Mouse (Mus musculus) limb, embryonic 13.5 days (tissue): ENCODE measurements around the gene Xaf1. TPM values are rescaled to one million over a fixed set of nuclear protein-coding genes. Genes with fewer than 3 reads are reported as not detected.

Experiments
- ATAC-seq: fragments of 200-750 bp; cut with Nextera tagmentation; 2 replicates; pipeline ENCODE4 v1.8.0; 2017; ENCODE audit warnings: low read depth, moderate number of reproducible peaks, moderate TSS enrichment; ENCODE audit not compliant: low FRiP score
- H3K27ac ChIP-seq: fragments of 300-500 bp; sonication (generic); 2 replicates; pipeline ENCODE4 v1.5.1; 2015; ENCODE audit warnings: inconsistent platforms, mild to moderate bottlenecking, moderate library complexity
- H3K27me3 ChIP-seq: fragments of 300-500 bp; sonication (generic); 2 replicates; pipeline ENCODE4 v1.6.1; 2015; ENCODE audit warnings: mild to moderate bottlenecking, inconsistent platforms
- H3K36me3 ChIP-seq: fragments of 300-500 bp; sonication (generic); 2 replicates; pipeline ENCODE4 v1.6.1; 2015; ENCODE audit warnings: inconsistent platforms, mild to moderate bottlenecking, moderate library complexity
- H3K4me1 ChIP-seq: fragments of 300-500 bp; sonication (generic); 2 replicates; pipeline ENCODE4 v1.6.1; 2015; ENCODE audit warnings: inconsistent platforms
- H3K4me2 ChIP-seq: fragments of 300-500 bp; sonication (generic); replicated peaks from 2 replicates; pipeline ENCODE4 v1.6.1; 2015; ENCODE audit warnings: inconsistent platforms, mild to moderate bottlenecking, moderate library complexity
- H3K4me3 ChIP-seq: fragments of 300-500 bp; sonication (generic); 2 replicates; pipeline ENCODE4 v1.5.1; 2015; ENCODE audit warnings: moderate library complexity, mild to moderate bottlenecking, inconsistent platforms
- H3K9ac ChIP-seq: fragments of 300-500 bp; sonication (generic); 2 replicates; pipeline ENCODE4 v1.6.1; 2015; ENCODE audit warnings: mild to moderate bottlenecking, inconsistent platforms
- H3K9me3 ChIP-seq: fragments of 300-500 bp; sonication (generic); 2 replicates; pipeline ENCODE4 v1.6.1; 2016; ENCODE audit warnings: inconsistent platforms
- WGBS: fragments of 180-500 bp; shearing (Covaris S2); methylation state at CpG from one replicate; pipeline ENCODE4 v1.1.7; 2015; 5-methylcytosine and 5-hydroxymethylcytosine counted together
- polyA plus RNA-seq: library from polyadenylated mRNA; unstranded; fragments of >200 nt; fragmentation: Nextera tagmentation; extraction: Ambion mirVana; gene quantifications from 2 replicates; pipeline ENCODE4 v1.2.1, GENCODE M21; 2015

The Xaf1 gene
- 2.4 and 2.5 TPM in 2 replicates for polyA plus RNA-seq

DNA sequence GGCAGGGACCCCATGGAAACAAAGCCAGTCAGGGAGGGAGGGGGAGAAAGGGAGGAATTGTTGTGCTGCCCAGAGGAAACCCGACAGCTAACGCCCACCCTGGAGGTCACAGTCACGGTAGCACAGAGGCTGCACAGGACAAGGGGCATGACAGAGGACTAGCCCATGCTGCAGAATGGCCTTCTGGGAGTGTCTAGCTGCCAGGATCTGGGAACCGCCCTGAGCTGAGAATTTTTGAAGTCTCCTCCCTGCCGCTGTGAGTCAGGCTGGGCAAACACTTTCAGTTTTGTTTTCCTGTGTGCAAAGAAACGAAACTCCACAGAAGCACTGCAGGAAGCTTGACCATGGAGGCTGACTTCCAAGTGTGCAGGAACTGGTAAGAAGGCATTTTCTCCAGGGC lies at the start of gene Xaf1:
Gene Xaf1, plus strand, starts transcription at position 296 of the 400 bp plus-strand sequence.
- H3K36me3 ChIP-seq: no peaks in the 10 kb centered on the region
- H3K4me2 ChIP-seq: no peak within 1 kb of the TSS
- no peaks in the 10 kb centered on the region for H3K4me1 ChIP-seq
- no peak within 1 kb of the TSS for H3K4me3 ChIP-seq
- 32% methylated on average over 6 of the region's 6 CpGs for WGBS
- H3K9ac ChIP-seq: no peak within 1 kb of the TSS
- no peaks in the 10 kb centered on the region for H3K9me3 ChIP-seq
- no peak within 1 kb of the TSS for H3K27ac ChIP-seq
- H3K27me3 ChIP-seq: no peaks in the 10 kb centered on the region
- no peak for ATAC-seq

DNA sequence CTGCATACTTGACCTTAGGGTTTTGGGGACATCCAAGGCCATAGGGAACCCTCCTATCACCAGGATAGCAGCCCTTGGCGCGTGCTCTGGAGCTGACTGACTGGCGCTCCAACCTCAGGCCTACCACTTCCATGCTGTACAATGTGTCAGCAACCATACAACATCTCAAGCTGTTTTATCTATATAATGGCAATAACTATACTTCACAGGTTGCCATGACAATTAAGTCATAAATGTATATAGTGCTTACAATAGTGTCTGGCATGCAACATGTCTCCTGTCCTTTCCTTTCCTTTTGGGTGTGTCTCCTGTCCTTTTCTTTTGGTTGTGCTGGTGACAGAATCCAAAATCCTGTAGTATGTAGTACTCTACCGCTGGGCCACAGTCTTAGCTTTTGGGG lies 45.8 kb upstream of the Xaf1 start:
- 0 out of 2 replicates have a peak, but pooled peaks cover under 1% of the 10 kb centered on the region for H3K27me3 ChIP-seq
- 89% methylated on average over 4 of the region's 4 CpGs for WGBS
- H3K9me3 ChIP-seq: no peaks in the 10 kb centered on the region

DNA sequence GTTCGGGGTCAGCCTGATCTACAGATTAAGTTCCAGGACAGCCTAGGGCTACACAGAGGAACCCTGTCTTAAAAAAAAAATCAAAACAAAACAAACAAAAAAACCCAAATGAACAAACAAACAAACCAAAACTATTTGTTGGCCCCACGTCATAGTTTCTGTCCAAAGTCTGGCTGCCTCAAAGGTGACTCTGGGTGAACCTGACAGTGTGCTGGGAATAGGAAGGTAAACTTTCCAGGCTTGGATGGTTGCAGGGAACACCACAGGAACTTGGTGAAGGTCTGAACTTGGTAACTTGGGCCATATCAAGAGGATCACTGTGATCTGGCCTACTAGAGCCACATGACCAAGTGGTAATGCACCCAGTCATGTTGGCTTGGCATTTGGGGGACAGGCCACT lies 45.0 kb upstream of the Xaf1 start:
- no peaks in the 10 kb centered on the region for H3K36me3 ChIP-seq
- no peaks in the 10 kb centered on the region for H3K4me1 ChIP-seq
- no peaks in the 10 kb centered on the region for H3K27me3 ChIP-seq
- H3K4me3 ChIP-seq: no peak overlapping the region
- H3K9me3 ChIP-seq: no peaks in the 10 kb centered on the region
- H3K9ac ChIP-seq: no peak overlapping the region
- no peak overlapping the region for H3K4me2 ChIP-seq
- H3K27ac ChIP-seq: no peak overlapping the region
- ATAC-seq: no peak
- 80% methylated on average over 2 of the region's 2 CpGs for WGBS

More for the DNA sequence above, 45.8 kb upstream of the Xaf1 start:
- Histone ChIP-seq H3K4me1 (no peaks in the 10 kb centered on the region), H3K9ac (no peak overlapping the region), H3K4me2 (no peak overlapping the region), H3K4me3 (no peak overlapping the region), H3K27ac (no peak overlapping the region), H3K36me3 (no peaks in the 10 kb centered on the region)
- ATAC-seq: no peak

DNA sequence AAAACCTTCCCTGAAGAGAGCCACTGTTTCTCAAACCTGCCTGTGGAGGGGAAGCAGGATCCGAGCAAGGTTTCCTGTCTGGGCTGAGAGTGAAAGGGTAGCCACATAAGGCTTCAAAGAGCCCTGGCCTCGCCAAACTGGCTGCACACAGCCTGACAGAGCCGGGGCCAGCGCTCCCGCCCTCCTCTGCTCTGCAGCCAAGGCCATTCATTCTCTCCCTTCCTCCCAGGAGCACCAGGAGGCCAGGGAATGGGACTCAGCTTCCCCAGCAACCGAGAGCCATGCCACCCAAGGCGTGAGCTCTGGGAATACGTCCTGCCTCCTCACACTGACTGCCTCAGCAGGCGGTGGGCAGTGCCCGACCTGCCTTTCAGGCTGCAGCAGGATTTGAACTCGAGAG lies 35.9 kb upstream of the Xaf1 start:
- no peak for ATAC-seq
- H3K4me2 ChIP-seq: peak overlapping the region; percentile 85; the same call in 1 of the 2 replicates
- H3K27me3 ChIP-seq: peaks cover 62% of the 10 kb centered on the region
- H3K27ac ChIP-seq: no peak overlapping the region
- no peaks in the 10 kb centered on the region for H3K36me3 ChIP-seq
- H3K9me3 ChIP-seq: no peaks in the 10 kb centered on the region
- peaks cover 15% of the 10 kb centered on the region for H3K4me1 ChIP-seq
- H3K9ac ChIP-seq: no peak overlapping the region
- 8% methylated on average over 11 of the region's 11 CpGs for WGBS
- H3K4me3 ChIP-seq: peak overlapping the region; percentile 44

DNA sequence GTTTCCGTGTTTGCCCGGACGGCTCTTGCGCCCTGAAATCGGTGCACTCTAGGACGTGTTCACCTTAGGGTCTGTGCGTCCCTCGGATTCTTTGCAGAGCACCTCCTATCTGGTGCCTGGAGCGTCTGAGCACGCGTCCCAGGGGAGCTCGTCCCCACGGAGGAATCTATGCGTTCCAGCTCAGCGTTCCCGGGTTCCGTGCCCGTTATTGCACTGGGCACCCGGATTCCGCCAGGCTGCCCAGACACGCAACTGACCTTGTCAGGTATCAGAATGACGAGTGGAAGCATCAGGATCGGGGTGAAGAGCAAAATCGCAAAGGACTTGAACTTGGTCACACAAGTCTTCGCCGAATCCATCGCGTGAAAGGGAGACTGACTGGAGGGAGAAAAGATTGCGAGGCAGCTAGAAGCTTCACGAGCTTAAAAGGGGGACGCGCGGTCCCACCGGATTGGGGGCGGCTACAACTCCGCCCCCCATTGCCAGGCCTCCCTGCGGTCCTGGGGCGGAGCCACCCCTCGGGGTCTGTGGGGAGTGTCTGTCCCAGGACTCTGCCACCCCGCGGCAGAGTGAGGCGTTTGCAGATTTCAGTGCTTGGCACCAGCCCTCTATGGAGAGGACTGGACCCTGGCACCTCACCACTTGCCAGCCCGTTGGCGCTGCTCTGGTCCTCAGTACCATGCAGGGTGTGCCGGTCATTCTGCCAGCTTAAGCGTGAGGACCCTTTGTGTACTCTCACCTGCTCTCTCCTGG lies 35.0 kb upstream of the Xaf1 start:
- Histone ChIP-seq H3K27me3 (peaks cover 67% of the 10 kb centered on the region), H3K4me1 (peaks cover 15% of the 10 kb centered on the region), H3K27ac (no peak overlapping the region), H3K4me3 (peak overlapping the region; percentile 44), H3K9me3 (no peaks in the 10 kb centered on the region), H3K4me2 (peak overlapping the region; percentile 85), H3K9ac (peak overlapping the region; percentile 62), H3K36me3 (no peaks in the 10 kb centered on the region)
- WGBS: under 1% methylated on average over 46 of the region's 46 CpGs
- ATAC-seq: peak; percentile 61; the same call in 1 of the 2 replicates

DNA sequence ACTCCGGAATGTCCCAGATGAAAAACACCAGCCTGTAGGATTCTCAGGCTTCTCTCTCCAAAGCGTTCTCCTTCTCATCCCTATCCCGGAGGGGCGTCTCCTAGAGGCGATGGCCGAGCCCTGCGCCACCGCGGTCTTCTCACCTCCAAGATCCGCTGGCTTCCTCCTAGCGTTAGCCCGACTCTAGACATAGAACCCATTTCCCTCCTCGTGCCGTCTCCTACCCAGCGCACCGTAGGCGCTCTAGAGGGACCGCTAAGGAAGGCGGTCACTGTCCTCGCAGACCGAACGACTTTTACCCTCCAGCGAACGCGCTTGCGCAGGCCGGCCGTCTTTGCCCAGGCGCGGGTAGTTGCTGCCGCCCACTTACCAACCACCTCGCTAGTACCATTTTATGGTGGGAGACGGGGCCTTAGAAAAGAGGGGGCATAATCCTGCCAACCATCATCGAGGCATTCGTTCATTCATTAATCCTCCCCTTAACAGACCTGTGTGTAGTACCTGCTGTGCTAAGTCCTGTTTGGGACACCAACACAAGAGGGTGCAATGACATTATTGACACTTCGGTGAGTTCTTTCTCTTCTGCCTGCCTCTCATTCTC lies 34.4 kb upstream of the Xaf1 start, which contains the start of gene Slc13a5:
Gene Slc13a5, minus strand, starts transcription at position 263 of the 601 bp plus-strand sequence.
- Histone ChIP-seq H3K36me3 (no peaks in the 10 kb centered on the region), H3K4me1 (peaks cover 15% of the 10 kb centered on the region), H3K9me3 (no peaks in the 10 kb centered on the region), H3K27me3 (peaks cover 67% of the 10 kb centered on the region), H3K4me2 (peak within 1 kb of the TSS; percentile 85), H3K4me3 (peak within 1 kb of the TSS; percentile 44), H3K27ac (no peak within 1 kb of the TSS), H3K9ac (peak within 1 kb of the TSS; percentile 62)
- ATAC-seq: peak; percentile 54
- WGBS: 3% methylated on average over 36 of the region's 36 CpGs

DNA sequence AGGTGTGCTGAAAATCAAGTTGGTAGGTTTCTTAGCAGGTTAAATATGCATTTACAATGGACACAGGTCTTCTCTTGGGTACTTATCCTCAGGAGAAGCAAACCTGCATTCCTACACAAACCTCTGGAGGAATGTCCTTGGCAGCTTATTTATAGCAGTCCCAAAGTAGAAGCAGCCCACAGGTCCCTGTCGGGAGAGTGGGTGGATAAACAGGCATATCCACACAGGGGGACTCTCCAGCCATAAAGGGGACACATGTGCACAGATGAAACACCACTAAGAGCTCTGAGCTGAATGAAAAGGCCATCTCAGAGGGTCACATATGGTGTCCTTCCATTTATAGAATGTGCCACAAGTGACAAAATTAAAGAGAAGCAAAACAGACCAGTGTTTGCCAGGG lies 29.7 kb upstream of the Xaf1 start:
- Histone ChIP-seq H3K27ac (no peak overlapping the region), H3K9me3 (no peaks in the 10 kb centered on the region), H3K4me3 (no peak overlapping the region), H3K36me3 (no peaks in the 10 kb centered on the region), H3K9ac (no peak overlapping the region), H3K4me2 (no peak overlapping the region), H3K27me3 (peaks cover 28% of the 10 kb centered on the region), H3K4me1 (peaks cover 6% of the 10 kb centered on the region)
- no peak for ATAC-seq
- 46% methylated on average over 1 of the region's 1 CpGs for WGBS

DNA sequence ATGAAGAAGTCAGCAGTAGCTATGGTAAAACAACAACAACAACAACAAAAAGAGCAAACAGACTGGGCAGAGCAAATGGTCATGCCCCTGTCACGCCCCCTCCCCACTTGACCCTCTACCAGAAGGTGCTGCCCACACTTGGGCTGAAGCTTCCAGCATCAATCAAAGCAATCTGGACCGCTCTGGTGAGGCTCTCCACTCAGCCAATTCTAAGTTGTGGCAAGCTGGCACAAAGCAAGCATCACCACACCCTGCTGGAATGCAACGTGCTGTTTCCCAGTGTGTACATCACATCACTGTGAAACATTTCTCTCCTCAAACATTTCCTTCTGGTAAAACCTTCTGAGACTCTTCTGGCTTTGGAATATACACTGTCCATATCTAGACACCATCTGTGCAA lies 28.1 kb upstream of the Xaf1 start:
- Histone ChIP-seq H3K4me3 (no peak overlapping the region), H3K9me3 (no peaks in the 10 kb centered on the region), H3K27ac (no peak overlapping the region), H3K36me3 (no peaks in the 10 kb centered on the region), H3K27me3 (peaks cover 13% of the 10 kb centered on the region), H3K9ac (no peak overlapping the region), H3K4me2 (no peak overlapping the region), H3K4me1 (no peaks in the 10 kb centered on the region)
- no peak for ATAC-seq
- WGBS: 73% methylated on average over 3 of the region's 3 CpGs

DNA sequence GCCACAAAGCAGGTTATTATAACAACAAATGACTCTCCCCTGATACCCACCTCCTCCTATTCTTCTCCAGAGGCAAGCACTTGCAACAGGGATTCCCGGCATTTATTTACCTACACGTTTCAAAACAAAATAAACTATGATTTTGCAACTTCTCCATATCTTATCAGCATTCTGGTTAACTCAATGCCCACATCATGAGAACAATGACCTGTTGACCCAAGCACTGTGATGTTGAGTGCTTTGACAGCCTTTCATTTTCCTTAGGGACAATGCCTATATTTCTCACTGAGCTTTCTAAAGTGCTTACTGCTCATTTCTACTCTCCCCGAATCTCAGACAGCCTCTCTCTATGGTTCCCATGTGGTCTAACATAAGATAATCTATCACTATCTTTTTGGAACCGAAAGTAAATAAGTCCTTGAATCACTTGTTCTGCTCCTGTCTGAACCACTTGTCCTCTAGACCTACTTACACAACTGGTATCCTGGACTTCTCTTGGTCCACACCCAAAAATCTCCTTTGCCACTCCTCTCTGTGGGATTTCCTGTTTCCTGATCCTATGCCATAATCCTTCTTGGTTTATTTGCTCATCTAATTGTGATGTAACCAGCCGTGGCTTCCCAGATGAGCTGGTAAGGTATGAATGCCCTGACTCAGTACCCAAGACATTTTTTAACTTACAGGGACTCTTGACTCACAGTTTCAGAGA lies 20.1 kb upstream of the Xaf1 start:
- 82% methylated on average over 5 of the region's 5 CpGs for WGBS
- no peak for ATAC-seq
- Histone ChIP-seq H3K36me3 (no peaks in the 10 kb centered on the region), H3K9me3 (no peaks in the 10 kb centered on the region; the same call in 1 of the 2 replicates), H3K4me2 (no peak overlapping the region), H3K4me1 (no peaks in the 10 kb centered on the region), H3K9ac (no peak overlapping the region), H3K27ac (no peak overlapping the region), H3K27me3 (no peaks in the 10 kb centered on the region), H3K4me3 (no peak overlapping the region)

DNA sequence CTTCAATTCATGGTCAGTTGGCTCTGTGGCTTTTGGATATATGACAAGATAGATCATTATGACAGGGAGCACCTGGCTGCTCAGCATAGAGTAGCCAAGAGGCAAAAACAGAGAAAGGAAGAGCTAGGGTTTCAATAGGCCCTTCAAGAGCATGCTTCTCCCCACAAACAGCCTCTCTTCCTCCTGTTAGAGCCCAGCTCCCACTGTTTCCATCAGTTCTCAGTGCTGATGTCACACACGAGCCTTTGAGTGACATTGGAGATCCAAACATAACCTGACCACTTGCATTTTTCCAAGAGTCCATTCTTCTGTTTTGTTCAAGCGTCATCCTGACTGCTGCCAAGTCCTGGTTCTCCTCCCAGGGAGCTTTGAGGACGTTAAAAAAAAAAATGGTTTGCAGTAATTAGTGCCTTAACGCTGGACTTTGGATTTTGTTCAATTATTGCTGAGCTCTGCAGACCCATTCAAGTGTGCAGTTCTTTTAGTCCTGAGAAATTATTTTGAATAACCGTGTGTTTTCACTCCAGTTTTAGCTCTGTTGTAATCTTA lies 19.5 kb upstream of the Xaf1 start:
- Histone ChIP-seq H3K27me3 (no peaks in the 10 kb centered on the region), H3K4me3 (no peak overlapping the region), H3K27ac (no peak overlapping the region), H3K4me1 (no peaks in the 10 kb centered on the region), H3K9me3 (no peaks in the 10 kb centered on the region; the same call in 1 of the 2 replicates), H3K36me3 (no peaks in the 10 kb centered on the region), H3K9ac (no peak overlapping the region), H3K4me2 (no peak overlapping the region)
- no peak for ATAC-seq
- 58% methylated on average over 5 of the region's 5 CpGs for WGBS

DNA sequence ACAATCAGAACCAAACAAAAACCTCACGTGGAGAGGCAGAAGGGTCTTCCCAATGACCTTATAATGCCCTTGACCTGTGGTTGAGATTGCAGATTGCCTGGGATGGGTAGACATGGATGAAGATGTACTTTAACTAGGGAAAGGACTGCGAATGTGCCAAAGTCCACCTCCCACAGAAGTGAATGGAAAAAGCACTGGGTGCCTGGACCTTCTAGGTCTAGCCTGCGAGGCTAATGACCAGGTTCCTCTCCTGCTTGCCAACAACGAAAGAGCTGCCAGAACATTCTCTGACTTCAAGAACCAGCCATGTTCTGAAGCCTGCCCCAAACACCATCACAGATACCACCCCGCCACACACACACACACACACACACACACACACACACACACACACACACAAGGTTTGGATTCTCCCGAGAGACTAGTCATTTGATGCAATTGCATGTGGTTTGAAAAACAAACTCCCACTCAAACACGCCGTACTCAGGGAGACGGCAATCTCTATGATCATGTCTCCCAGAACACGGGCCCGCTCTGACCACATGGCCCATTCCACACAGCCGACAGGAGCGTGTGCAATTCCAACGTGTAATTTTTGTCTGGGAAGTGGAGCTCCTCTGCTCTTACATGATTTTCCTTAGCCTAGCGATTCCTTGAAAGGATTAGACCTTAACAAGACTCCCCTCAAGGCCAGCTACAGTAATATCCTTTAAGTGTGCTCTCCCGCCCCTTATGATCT lies 17.8 kb upstream of the Xaf1 start:
- WGBS: 86% methylated on average over 16 of the region's 16 CpGs
- no peak overlapping the region for H3K27ac ChIP-seq
- H3K36me3 ChIP-seq: no peaks in the 10 kb centered on the region
- H3K9ac ChIP-seq: no peak overlapping the region
- H3K4me1 ChIP-seq: no peaks in the 10 kb centered on the region
- H3K4me2 ChIP-seq: no peak overlapping the region
- ATAC-seq: no peak
- H3K4me3 ChIP-seq: no peak overlapping the region
- H3K27me3 ChIP-seq: no peaks in the 10 kb centered on the region
- no peaks in the 10 kb centered on the region; the same call in 1 of the 2 replicates for H3K9me3 ChIP-seq
